Mouse (Mus musculus) kidney, embryonic 14.5 days (tissue): Measurements from ENCODE around the gene Cdk4. TPM values are rescaled to one million over a fixed set of nuclear protein-coding genes. Genes with fewer than 3 reads are reported as not detected.
A peak's percentile ranks its signal among the peaks of the same experiment; 100 is the strongest.

Experiments used
- ATAC-seq: fragments of 200-750 bp; cut with Nextera tagmentation; 2 replicates; pipeline ENCODE4 v1.8.0; 2017; ENCODE audit warnings: moderate number of reproducible peaks, mild to moderate bottlenecking, moderate TSS enrichment, moderate library complexity; ENCODE audit not compliant: low FRiP score, low TSS enrichment
- H3K27ac ChIP-seq: fragments of 300-500 bp; sonication (generic); 2 replicates; pipeline ENCODE4 v1.5.1; 2014; ENCODE audit warnings: low read depth, mild to moderate bottlenecking, low read length, moderate library complexity, mixed read lengths
- H3K27me3 ChIP-seq: fragments of 300-500 bp; sonication (generic); 2 replicates; pipeline ENCODE4 v1.6.1; 2014; ENCODE audit warnings: mild to moderate bottlenecking, low read length; ENCODE audit not compliant: control insufficient read depth, insufficient read depth
- H3K36me3 ChIP-seq: fragments of 300-500 bp; sonication (generic); 2 replicates; pipeline ENCODE4 v1.6.1; 2014; ENCODE audit warnings: low read length, mixed read lengths; ENCODE audit not compliant: control insufficient read depth, insufficient read depth
- H3K4me1 ChIP-seq: fragments of 300-500 bp; sonication (generic); 2 replicates; pipeline ENCODE4 v1.6.1; 2014; ENCODE audit warnings: low read length, mixed read lengths; ENCODE audit not compliant: control insufficient read depth, insufficient read depth
- H3K4me2 ChIP-seq: fragments of 300-500 bp; sonication (generic); replicated peaks from 2 replicates; pipeline ENCODE4 v1.6.1; 2014; ENCODE audit warnings: low read depth, mild to moderate bottlenecking, low read length
- H3K4me3 ChIP-seq: fragments of 300-500 bp; sonication (generic); 2 replicates; pipeline ENCODE4 v1.5.1; 2014; ENCODE audit warnings: mild to moderate bottlenecking, low read length
- H3K9ac ChIP-seq: fragments of 300-500 bp; sonication (generic); 2 replicates; pipeline ENCODE4 v1.6.1; 2014; ENCODE audit warnings: low read depth, mild to moderate bottlenecking, low read length, moderate library complexity
- H3K9me3 ChIP-seq: fragments of 300-500 bp; sonication (generic); 2 replicates; pipeline ENCODE4 v1.6.1; 2016; ENCODE audit warnings: low read length; ENCODE audit not compliant: control insufficient read depth
- WGBS: fragments of 180-500 bp; shearing (Covaris S2); extraction: QIAGEN DNeasy Blood & Tissue Kit; methylation state at CpG from one replicate; pipeline ENCODE4 v1.1.7; 2014; 5-methylcytosine and 5-hydroxymethylcytosine counted together
- polyA plus RNA-seq: library from polyadenylated mRNA; unstranded; fragments of >200 nt; fragmentation: Nextera tagmentation; extraction: Ambion mirVana; gene quantifications from 2 replicates; pipeline ENCODE4 v1.2.1, GENCODE M21; 2014

The Cdk4 gene
- polyA plus RNA-seq, 1 experiment from 2014 or later = 2,221 TPM

GRCm38 (mm10) chr10:127049395-127050118 is 13.8 kb upstream of the Cdk4 start:
- peaks cover 32% of the 10 kb centered on the region for H3K27me3 ChIP-seq

GRCm38 (mm10) chr10:127050119-127050474 is 13.2 kb upstream of the Cdk4 start:
- H3K27me3 ChIP-seq = peaks cover 32% of the 10 kb centered on the region
- no peak overlapping the region for H3K4me3 ChIP-seq
- no peak overlapping the region for H3K4me2 ChIP-seq
- 20% methylated on average over 10 of the region's 10 CpGs for WGBS
- H3K36me3 ChIP-seq = no peaks in the 10 kb centered on the region; the same call in none of the 2 replicates
- H3K4me1 ChIP-seq = peaks cover 9% of the 10 kb centered on the region; the same call in 1 of the 2 replicates
- no peak overlapping the region for H3K9ac ChIP-seq
- no peak overlapping the region for H3K27ac ChIP-seq
- ATAC-seq = 0 out of 2 replicates have a peak, but pooled peaks have one; percentile 33
- no peaks in the 10 kb centered on the region for H3K9me3 ChIP-seq

More at GRCm38 (mm10) chr10:127049395-127050118, 13.8 kb upstream of the Cdk4 start:
- H3K36me3 ChIP-seq = peaks cover 5% of the 10 kb centered on the region
- peak overlapping the region; percentile 24; the same call in 1 of the 2 replicates for H3K9ac ChIP-seq
- peaks cover 9% of the 10 kb centered on the region; the same call in 1 of the 2 replicates for H3K4me1 ChIP-seq
- H3K4me2 ChIP-seq = peak overlapping the region; percentile 8
- H3K4me3 ChIP-seq = peak overlapping the region; percentile 22
- ATAC-seq = peak; percentile 24; the same call in 1 of the 2 replicates
- no peak overlapping the region for H3K27ac ChIP-seq
- no peaks in the 10 kb centered on the region for H3K9me3 ChIP-seq
- 2% methylated on average over 29 of the region's 29 CpGs for WGBS

DNA sequence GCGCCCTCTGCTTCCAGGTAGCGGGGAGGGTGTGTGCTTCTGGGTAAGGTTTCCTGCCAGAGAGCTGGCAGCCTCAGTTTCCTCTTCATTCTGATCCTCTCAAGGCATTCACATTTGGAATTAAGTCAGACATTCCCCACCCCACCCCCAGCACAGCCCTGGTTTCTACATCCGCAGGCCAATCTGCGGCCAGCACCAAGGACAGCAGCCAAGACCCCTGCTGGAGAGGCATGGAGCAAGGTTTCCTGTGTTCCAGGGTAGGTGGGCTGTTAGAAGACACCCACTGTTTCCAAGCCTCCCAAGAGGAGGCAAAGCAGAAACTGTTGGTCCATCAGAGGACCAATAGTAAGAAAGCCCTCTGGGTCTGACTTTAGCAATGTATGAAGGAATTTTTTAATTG is 8.7 kb upstream of the Cdk4 start:
- no peak for ATAC-seq
- Histone ChIP-seq H3K4me1 (peaks cover 17% of the 10 kb centered on the region), H3K27me3 (peaks cover 19% of the 10 kb centered on the region), H3K9me3 (no peaks in the 10 kb centered on the region), H3K4me3 (no peak overlapping the region), H3K4me2 (no peak overlapping the region), H3K27ac (no peak overlapping the region), H3K9ac (no peak overlapping the region), H3K36me3 (peaks cover 16% of the 10 kb centered on the region; the same call in 1 of the 2 replicates)
- 66% methylated on average over 4 of the region's 4 CpGs for WGBS

DNA sequence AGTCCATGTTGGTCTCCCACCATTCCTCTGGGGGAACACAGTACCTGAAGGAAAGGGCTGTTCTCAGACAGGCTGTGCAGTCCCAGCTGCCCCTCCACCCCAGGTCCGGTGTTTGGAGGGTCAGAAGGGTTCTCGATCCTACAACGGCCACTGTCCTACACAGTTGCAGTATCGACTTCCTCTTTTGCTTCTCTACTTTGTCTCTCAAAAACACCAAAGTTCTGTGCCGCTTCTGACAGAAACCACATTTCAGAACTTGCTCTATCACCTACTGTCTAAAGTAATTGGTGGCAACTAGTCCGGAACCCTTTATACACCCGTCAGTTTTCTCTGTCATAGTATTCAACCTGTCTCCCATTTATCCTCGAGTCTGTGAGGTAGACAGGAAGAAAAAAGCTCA is 7.9 kb upstream of the Cdk4 start:
- 87% methylated on average over 8 of the region's 8 CpGs for WGBS
- Histone ChIP-seq H3K36me3 (peaks cover 16% of the 10 kb centered on the region; the same call in 1 of the 2 replicates), H3K9me3 (no peaks in the 10 kb centered on the region), H3K9ac (no peak overlapping the region), H3K27me3 (peaks cover 12% of the 10 kb centered on the region), H3K4me1 (peaks cover 13% of the 10 kb centered on the region), H3K4me3 (no peak overlapping the region), H3K27ac (no peak overlapping the region), H3K4me2 (no peak overlapping the region)
- no peak for ATAC-seq

DNA sequence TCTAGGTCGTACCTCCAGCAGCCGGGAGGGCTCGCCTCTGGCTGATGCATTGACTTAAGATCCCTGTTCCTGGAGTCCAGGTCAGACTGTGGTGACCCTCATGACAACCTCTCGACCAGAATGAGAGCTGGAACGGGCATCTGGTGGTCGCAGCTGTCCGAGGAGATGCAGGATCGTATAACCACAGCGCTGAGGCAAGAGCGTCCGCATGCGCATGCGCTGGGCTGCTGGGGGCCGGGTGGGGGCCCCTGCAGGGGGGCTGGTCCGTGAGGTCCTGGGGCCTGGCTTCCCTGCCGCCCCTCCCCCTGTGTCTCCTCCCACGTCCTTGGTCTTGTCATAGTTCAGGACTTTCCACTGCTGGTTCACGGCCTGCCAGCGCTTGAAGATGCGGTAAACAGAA is 6.8 kb upstream of the Cdk4 start:
- no peak overlapping the region for H3K4me3 ChIP-seq
- no peak overlapping the region for H3K9ac ChIP-seq
- no peak for ATAC-seq
- peaks cover 16% of the 10 kb centered on the region; the same call in 1 of the 2 replicates for H3K36me3 ChIP-seq
- no peak overlapping the region for H3K4me2 ChIP-seq
- 83% methylated on average over 20 of the region's 20 CpGs for WGBS
- H3K9me3 ChIP-seq = no peaks in the 10 kb centered on the region
- H3K27ac ChIP-seq = no peak overlapping the region
- peaks cover 18% of the 10 kb centered on the region for H3K4me1 ChIP-seq
- H3K27me3 ChIP-seq = peaks cover 8% of the 10 kb centered on the region

DNA sequence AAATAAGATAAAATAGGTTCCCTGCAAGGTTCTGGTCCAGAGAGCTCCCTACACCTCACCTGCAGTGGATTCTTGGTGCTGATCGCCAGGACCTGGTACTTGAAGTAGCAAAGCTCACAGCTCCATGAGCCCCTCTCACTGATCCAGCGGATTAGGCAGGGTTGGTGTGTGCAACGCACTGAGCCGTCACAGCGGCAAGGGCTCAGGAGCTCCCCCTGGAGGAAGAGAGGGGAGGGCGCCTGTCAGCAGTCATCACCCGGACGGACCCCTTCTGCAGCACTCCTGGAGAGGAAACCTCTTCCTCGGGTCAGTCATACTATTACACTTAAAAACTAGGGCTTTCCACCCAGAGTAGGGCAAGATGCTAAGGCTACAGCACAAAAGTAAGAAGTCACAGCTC is 5.2 kb upstream of the Cdk4 start:
- peak overlapping the region; percentile 83; the same call in 1 of the 2 replicates for H3K4me3 ChIP-seq
- H3K36me3 ChIP-seq = peaks cover 16% of the 10 kb centered on the region; the same call in 1 of the 2 replicates
- no peaks in the 10 kb centered on the region for H3K9me3 ChIP-seq
- ATAC-seq = peak; percentile 20; the same call in 1 of the 2 replicates
- peaks cover 8% of the 10 kb centered on the region for H3K27me3 ChIP-seq
- H3K4me2 ChIP-seq = peak overlapping the region; percentile 97
- no peak overlapping the region; the same call in 1 of the 2 replicates for H3K9ac ChIP-seq
- H3K27ac ChIP-seq = no peak overlapping the region
- WGBS = 1% methylated on average over 9 of the region's 9 CpGs
- H3K4me1 ChIP-seq = peaks cover 21% of the 10 kb centered on the region

DNA sequence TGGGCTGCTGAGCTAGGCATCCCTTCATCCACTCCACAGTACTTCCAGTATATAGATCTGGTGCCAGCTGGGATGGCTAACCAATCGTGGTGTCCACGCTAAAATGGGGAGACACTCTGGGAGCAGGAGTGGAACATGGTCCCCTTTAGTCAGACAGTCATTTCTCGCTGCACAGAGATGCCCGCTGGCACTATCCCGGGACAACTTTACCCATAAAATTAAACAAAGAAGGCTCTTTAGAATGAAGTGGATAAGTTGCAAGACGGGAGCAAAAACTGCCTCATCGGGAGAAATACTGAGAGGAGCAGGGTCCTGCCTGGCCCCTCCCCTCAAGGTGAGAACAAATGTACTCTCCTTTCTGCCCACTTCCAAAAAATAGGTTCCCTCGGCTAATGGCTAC is 4.6 kb upstream of the Cdk4 start:
- H3K4me2 ChIP-seq = peak overlapping the region; percentile 97
- peak overlapping the region; percentile 83; the same call in 1 of the 2 replicates for H3K9ac ChIP-seq
- H3K9me3 ChIP-seq = no peaks in the 10 kb centered on the region
- peak overlapping the region; percentile 83 for H3K4me3 ChIP-seq
- no peak overlapping the region for H3K27ac ChIP-seq
- 9% methylated on average over 8 of the region's 8 CpGs for WGBS
- ATAC-seq = no peak
- H3K4me1 ChIP-seq = peaks cover 21% of the 10 kb centered on the region
- peaks cover 16% of the 10 kb centered on the region; the same call in 1 of the 2 replicates for H3K36me3 ChIP-seq
- H3K27me3 ChIP-seq = peaks cover 8% of the 10 kb centered on the region

GRCm38 (mm10) chr10:127059174-127059967 is 4.0 kb upstream of the Cdk4 start:
- H3K27me3 ChIP-seq = peaks cover 8% of the 10 kb centered on the region
- H3K4me1 ChIP-seq = peaks cover 21% of the 10 kb centered on the region
- WGBS = 1% methylated on average over 32 of the region's 92 CpGs
- peaks cover 16% of the 10 kb centered on the region; the same call in 1 of the 2 replicates for H3K36me3 ChIP-seq
- 0 out of 2 replicates have a peak overlapping the region, but pooled peaks have one; percentile 24 for H3K27ac ChIP-seq
- peak overlapping the region; percentile 83 for H3K4me3 ChIP-seq
- peak overlapping the region; percentile 83 for H3K9ac ChIP-seq
- no peaks in the 10 kb centered on the region for H3K9me3 ChIP-seq
- peak overlapping the region; percentile 97 for H3K4me2 ChIP-seq
- no peak for ATAC-seq
